Mouse (Mus musculus) liver, embryonic 13.5 days (tissue): ENCODE results near the gene Atf5. TPM values are rescaled to one million over a fixed set of nuclear protein-coding genes. Genes with fewer than 3 reads are reported as not detected.

Source experiments
- ATAC-seq: fragments of 200-750 bp; cut with Nextera tagmentation; 2 replicates; pipeline ENCODE4 v1.8.0; 2017; ENCODE audit warnings: low read depth, mild to moderate bottlenecking, moderate number of reproducible peaks, moderate library complexity
- DNase-seq: peaks from one replicate; pipeline ENCODE4 v3.0.0; 2022
- H3K27ac ChIP-seq: fragments of 300-500 bp; sonication (generic); 2 replicates; pipeline ENCODE4 v1.5.1; 2015; ENCODE audit warnings: moderate library complexity, mild to moderate bottlenecking, inconsistent platforms
- H3K27me3 ChIP-seq: fragments of 300-500 bp; sonication (generic); 2 replicates; pipeline ENCODE4 v1.6.1; 2015; ENCODE audit warnings: mild to moderate bottlenecking, inconsistent platforms
- H3K36me3 ChIP-seq: fragments of 300-500 bp; sonication (generic); 2 replicates; pipeline ENCODE4 v1.6.1; 2015; ENCODE audit warnings: mild to moderate bottlenecking, inconsistent platforms
- H3K4me1 ChIP-seq: fragments of 300-500 bp; sonication (generic); replicated peaks from 2 replicates; pipeline ENCODE4 v1.6.1; 2015; ENCODE audit warnings: inconsistent platforms
- H3K4me2 ChIP-seq: fragments of 300-500 bp; sonication (generic); 2 replicates; pipeline ENCODE4 v1.6.1; 2015; ENCODE audit warnings: inconsistent platforms, mild to moderate bottlenecking, moderate library complexity
- H3K4me3 ChIP-seq: fragments of 300-500 bp; sonication (generic); replicated peaks from 2 replicates; pipeline ENCODE4 v1.5.1; 2015; ENCODE audit warnings: mild to moderate bottlenecking, inconsistent platforms
- H3K9ac ChIP-seq: fragments of 300-500 bp; sonication (generic); 2 replicates; pipeline ENCODE4 v1.6.1; 2015; ENCODE audit warnings: mild to moderate bottlenecking, inconsistent platforms
- H3K9me3 ChIP-seq: fragments of 300-500 bp; sonication (generic); replicated peaks from 2 replicates; pipeline ENCODE4 v1.6.1; 2016; ENCODE audit warnings: inconsistent platforms
- WGBS: fragments of 180-500 bp; shearing (Covaris S2); methylation state at CpG from one replicate; pipeline ENCODE4 v1.1.7; 2015; ENCODE audit not compliant: insufficient replicate concordance; 5-methylcytosine and 5-hydroxymethylcytosine counted together
- polyA plus RNA-seq: library from polyadenylated mRNA; unstranded; fragments of >200 nt; fragmentation: Nextera tagmentation; extraction: Ambion mirVana; gene quantifications from 2 replicates; pipeline ENCODE4 v1.2.1, GENCODE M21; 2015

Atf5 gene
- polyA plus RNA-seq, 1 experiment from 2014 or later: 5.3 TPM

DNA sequence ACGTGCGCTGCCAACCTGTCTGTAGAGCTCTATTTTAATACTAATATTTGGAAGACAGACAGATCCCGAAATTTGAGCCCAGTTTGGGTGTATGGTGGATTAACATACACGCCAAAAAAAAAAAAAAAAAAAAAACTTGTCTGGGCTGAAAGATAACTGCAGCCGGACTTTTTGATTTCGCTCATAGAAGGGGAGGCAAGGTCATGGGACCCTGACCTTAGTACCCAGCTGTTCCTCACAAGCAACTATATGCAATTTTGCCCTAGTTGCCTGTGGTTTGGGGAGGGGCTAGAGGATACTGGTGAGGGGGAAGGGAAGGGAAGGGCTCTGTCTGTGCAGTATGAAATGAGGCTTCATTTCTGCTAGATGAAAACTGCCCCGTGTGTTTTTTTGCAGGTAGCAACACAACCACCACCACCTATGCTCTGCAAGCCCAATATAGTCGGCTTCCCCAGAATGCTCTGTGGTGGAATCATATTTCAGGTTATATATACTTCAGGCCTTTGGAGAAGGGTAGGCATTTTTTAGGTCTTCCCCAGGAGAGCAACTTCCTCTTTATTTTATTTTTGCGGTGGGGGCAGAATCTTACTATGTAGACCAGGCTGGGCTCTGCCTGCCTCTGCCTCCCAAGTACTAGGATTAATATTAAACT, 39.9 kb upstream of the Atf5 start:
- ATAC-seq (no peak), DNase-seq (no peak)
- Histone ChIP-seq H3K4me2 (peak overlapping the region; percentile 96), H3K9me3 (no peaks in the 10 kb centered on the region), H3K4me1 (peaks cover 90% of the 10 kb centered on the region), H3K27me3 (no peaks in the 10 kb centered on the region), H3K27ac (peak overlapping the region; percentile 99), H3K9ac (peak overlapping the region; percentile 91), H3K4me3 (peak overlapping the region; percentile 77), H3K36me3 (peaks cover 36% of the 10 kb centered on the region)
- WGBS: 19% methylated on average over 9 of the region's 9 CpGs

DNA sequence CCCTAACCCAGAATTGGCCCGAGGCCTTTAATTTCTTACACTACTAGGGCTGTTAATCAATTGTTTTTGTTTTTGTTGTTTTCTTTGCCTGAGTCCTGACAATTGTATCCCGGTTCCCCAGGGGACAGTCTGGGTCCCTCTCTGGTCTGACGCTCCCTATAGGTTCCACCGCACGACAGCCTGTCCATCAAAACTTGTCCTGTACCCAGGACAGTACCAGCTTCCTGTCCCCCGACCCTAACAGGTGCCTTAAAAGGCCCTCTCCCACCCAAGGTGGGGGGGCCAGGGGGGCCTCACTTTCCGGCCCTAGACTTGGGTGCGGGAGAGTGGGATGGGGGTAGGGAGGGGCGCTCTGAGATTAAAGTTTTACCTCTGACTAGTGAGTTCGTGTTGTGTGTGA, 38.6 kb upstream of the Atf5 start:
- Histone ChIP-seq H3K9me3 (no peaks in the 10 kb centered on the region), H3K27me3 (no peaks in the 10 kb centered on the region), H3K36me3 (peaks cover 34% of the 10 kb centered on the region), H3K27ac (peak overlapping the region; percentile 99), H3K4me3 (peak overlapping the region; percentile 77), H3K4me1 (peaks cover 89% of the 10 kb centered on the region), H3K4me2 (peak overlapping the region; percentile 96), H3K9ac (peak overlapping the region; percentile 91)
- no peak for DNase-seq
- WGBS: 40% methylated on average over 10 of the region's 10 CpGs
- no peak for ATAC-seq

DNA sequence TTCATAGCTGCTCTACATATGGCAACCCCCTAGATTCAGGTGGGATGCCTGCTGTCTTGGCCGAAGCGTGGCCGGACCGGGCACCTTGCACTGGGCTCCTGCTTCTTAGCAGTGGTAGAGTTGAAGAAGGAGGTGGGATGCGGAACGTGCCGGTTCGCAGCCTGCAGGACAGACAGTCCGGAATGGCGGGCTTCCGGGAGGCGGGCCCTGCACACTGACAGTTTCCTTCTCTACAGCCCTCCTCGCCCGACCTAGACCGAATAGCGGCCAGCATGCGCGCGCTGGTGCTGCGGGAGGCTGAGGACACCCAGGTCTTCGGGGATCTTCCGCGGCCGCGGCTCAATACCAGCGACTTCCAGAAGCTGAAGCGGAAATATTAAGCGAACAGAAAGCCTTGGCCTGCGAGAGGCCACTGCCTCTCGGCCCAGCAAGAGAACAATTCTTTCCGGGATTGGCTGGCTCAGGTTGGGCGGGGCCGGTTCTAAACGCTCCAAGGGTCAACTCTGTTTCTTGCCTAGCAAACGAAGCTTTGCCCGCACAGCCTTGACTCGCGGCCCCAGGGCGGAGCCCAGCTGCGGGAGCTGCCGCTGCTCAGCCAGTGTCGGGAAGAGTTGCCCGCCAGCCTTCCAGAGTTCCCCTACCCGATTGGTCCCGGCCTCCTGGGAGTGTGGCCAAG, 38.0 kb upstream of the Atf5 start:
- peak; percentile 75 for ATAC-seq
- Histone ChIP-seq H3K4me1 (peaks cover 84% of the 10 kb centered on the region), H3K27ac (peak overlapping the region; percentile 99), H3K9me3 (no peaks in the 10 kb centered on the region), H3K36me3 (peaks cover 29% of the 10 kb centered on the region), H3K27me3 (no peaks in the 10 kb centered on the region), H3K9ac (peak overlapping the region; percentile 91), H3K4me2 (peak overlapping the region; percentile 96), H3K4me3 (peak overlapping the region; percentile 77)
- DNase-seq: peak; percentile 86
- WGBS: under 1% methylated on average over 45 of the region's 45 CpGs

DNA sequence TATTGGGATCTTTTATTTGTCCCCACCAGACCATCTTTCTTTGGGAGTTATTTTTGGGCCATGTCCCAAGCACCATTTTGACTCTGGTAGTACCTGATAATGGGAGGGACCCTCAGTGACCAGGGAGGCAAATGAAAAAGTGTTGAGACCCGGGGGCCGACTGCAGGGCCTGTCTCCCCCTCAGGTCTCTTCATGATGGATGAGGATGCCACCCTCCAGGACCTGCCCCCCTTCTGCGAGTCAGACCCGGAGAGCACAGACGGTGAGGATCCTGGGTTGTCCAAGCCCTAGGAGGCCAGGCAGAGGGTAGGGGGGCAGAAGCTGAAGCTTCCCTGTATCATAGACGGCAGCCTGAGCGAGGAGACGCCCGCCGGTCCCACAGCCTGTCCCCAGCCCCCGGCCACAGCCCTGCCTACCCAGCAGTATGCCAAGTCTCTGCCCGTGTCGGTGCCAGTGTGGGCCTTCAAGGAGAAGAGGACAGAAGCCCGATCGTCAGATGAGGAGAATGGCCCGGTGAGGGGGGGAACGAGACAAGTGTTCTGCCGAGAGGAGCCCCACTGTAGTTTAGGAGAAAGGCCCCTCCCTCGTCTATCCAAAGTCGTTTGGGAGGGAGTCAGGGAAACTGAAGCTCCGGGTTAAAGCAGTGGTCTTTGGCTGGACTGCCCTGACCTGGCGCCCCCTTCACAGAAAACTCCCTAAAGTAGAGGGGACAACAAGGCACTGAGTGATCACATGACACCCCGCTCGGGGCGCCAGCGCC, 37.3 kb upstream of the Atf5 start:
- peaks cover 77% of the 10 kb centered on the region for H3K4me1 ChIP-seq
- ATAC-seq (peak; percentile 10), DNase-seq (no peak)
- H3K27me3 ChIP-seq: no peaks in the 10 kb centered on the region
- H3K27ac ChIP-seq: peak overlapping the region; percentile 99
- H3K9me3 ChIP-seq: no peaks in the 10 kb centered on the region
- peak overlapping the region; percentile 91 for H3K9ac ChIP-seq
- H3K36me3 ChIP-seq: peaks cover 25% of the 10 kb centered on the region
- H3K4me3 ChIP-seq: peak overlapping the region; percentile 77
- WGBS: 17% methylated on average over 26 of the region's 26 CpGs
- peak overlapping the region; percentile 96 for H3K4me2 ChIP-seq

GRCm38 (mm10) chr7:44853065-44853464, 36.6 kb upstream of the Atf5 start:
- Histone ChIP-seq H3K27ac (peak overlapping the region; percentile 99), H3K4me3 (peak overlapping the region; percentile 77), H3K36me3 (peaks cover 25% of the 10 kb centered on the region), H3K4me1 (peaks cover 73% of the 10 kb centered on the region), H3K4me2 (peak overlapping the region; percentile 96), H3K27me3 (no peaks in the 10 kb centered on the region), H3K9ac (peak overlapping the region; percentile 91), H3K9me3 (no peaks in the 10 kb centered on the region)
- 86% methylated on average over 2 of the region's 2 CpGs for WGBS
- ATAC-seq (no peak), DNase-seq (no peak)

DNA sequence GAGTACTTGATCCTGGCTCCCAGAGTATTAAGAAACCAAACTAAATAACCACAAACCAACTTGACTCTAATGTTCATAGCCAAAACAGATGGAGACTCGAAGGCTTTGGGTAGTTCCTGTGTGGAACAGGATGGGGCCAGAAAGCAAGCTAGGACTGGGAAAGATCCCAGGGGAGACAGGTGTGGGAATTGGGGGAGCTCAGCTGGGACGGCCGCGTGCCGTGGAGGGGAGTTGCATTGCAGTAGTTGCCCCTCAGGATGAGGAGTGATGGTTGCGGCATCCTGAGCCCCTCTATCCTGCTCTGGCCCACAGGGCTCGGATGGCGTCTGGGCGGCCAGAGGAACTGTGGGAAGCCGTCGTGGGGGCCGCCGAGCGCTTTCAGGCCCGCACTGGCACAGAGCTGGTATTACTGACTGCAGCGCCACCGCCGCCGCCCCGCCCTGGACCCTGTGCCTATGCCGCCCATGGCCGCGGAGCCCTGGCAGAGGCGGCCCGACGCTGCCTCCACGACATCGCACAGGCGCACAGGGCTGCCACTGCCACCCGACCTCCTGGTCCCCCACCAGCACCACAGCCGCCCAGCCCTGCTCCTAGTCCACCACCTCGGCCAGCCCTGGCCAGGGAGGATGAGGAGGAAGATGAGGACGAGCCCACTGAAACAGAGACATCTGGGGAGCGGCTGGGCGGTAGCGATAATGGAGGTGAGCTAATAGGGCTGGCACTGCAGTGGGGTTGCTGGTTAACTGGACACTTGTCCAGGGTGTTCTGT, 36.0 kb upstream of the Atf5 start:
- H3K36me3 ChIP-seq: peaks cover 25% of the 10 kb centered on the region
- H3K27me3 ChIP-seq: no peaks in the 10 kb centered on the region
- peak overlapping the region; percentile 96; the same call in 1 of the 2 replicates for H3K4me2 ChIP-seq
- no peaks in the 10 kb centered on the region for H3K9me3 ChIP-seq
- peak overlapping the region; percentile 77; the same call in 1 of the 2 replicates for H3K4me3 ChIP-seq
- ATAC-seq (no peak), DNase-seq (no peak)
- 85% methylated on average over 36 of the region's 36 CpGs for WGBS
- 0 out of 2 replicates have a peak overlapping the region, but pooled peaks have one; percentile 91 for H3K9ac ChIP-seq
- H3K4me1 ChIP-seq: peaks cover 73% of the 10 kb centered on the region
- peak overlapping the region; percentile 99 for H3K27ac ChIP-seq

DNA sequence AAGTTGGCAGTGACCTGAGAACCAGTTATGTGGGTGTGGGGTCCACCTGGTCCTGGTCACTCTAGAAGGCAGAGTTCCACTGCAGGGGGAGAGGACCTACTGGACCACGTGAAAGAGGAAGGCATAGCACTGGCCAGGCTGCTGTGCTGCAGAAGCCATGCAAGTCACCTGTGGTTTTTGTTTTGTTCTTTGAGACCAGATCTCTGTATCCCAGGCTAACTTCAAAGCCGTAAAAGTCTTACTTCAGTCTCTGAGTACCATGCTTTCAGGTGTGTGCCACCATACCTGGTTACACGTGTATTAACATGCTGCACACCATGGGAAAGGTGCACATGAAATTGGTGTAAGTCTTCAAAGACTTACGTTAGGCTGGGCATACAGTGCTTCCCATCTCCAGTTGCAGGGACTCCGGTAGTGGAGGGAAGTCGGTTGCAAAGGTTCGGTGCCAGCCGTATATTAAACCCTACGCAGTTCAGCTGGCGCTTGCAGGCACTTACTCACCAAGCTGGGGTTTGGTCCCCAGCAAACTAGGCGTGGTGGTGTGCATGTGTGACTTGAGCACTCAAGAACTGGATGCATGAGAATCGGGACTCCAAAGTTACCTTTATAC, 35.3 kb upstream of the Atf5 start:
- Histone ChIP-seq H3K9ac (peak overlapping the region; percentile 90), H3K9me3 (no peaks in the 10 kb centered on the region), H3K27ac (peak overlapping the region; percentile 99; the same call in 1 of the 2 replicates), H3K4me3 (peak overlapping the region; percentile 89; the same call in 1 of the 2 replicates), H3K36me3 (peaks cover 27% of the 10 kb centered on the region), H3K4me2 (peak overlapping the region; percentile 97), H3K27me3 (no peaks in the 10 kb centered on the region), H3K4me1 (peaks cover 73% of the 10 kb centered on the region)
- 84% methylated on average over 12 of the region's 12 CpGs for WGBS
- no peak for ATAC-seq
- no peak for DNase-seq

- no peaks in the 10 kb centered on the region for H3K27me3 ChIP-seq
- DNase-seq (no peak), ATAC-seq (no peak)
- H3K36me3 ChIP-seq: peaks cover 35% of the 10 kb centered on the region
- peak overlapping the region; percentile 92 for H3K27ac ChIP-seq
- WGBS: 65% methylated on average over 8 of the region's 8 CpGs
- H3K4me1 ChIP-seq: peaks cover 66% of the 10 kb centered on the region
- H3K4me3 ChIP-seq: peak overlapping the region; percentile 89
- peak overlapping the region; percentile 90 for H3K9ac ChIP-seq
- H3K9me3 ChIP-seq: no peaks in the 10 kb centered on the region
- H3K4me2 ChIP-seq: peak overlapping the region; percentile 97
Measured at GRCm38 (mm10) chr7:44850789-44851624, 34.5 kb upstream of the Atf5 start.

DNA sequence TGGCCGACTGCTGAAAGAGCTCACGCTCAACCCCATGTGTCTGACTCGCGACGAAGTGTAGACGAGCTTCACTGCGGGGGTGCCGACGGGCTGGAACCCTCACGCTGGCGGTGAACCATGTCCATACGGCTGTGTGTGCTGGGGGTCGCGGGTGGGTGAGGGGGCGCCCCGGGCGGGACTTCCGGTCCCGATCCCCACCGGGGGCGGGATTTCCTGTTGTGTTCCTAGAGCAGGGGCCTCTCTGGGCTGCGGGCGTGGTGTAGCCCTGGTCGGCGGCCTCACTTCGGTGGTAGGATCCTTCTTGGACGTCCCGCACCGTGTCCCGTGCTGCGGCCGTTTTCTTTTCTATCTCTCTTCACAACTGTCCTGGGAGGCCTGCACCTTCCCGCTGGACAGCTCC, 33.7 kb upstream of the Atf5 start:
- Histone ChIP-seq H3K27ac (peak overlapping the region; percentile 92), H3K4me3 (peak overlapping the region; percentile 89), H3K9me3 (no peaks in the 10 kb centered on the region), H3K9ac (peak overlapping the region; percentile 90), H3K36me3 (peaks cover 43% of the 10 kb centered on the region), H3K4me2 (peak overlapping the region; percentile 97), H3K27me3 (no peaks in the 10 kb centered on the region), H3K4me1 (peaks cover 57% of the 10 kb centered on the region)
- peak; percentile 72 for DNase-seq
- under 1% methylated on average over 33 of the region's 33 CpGs for WGBS
- peak; percentile 47 for ATAC-seq
